Mouse (Mus musculus): ENCODE results near the gene Ascc1.

- TF ChIP-seq CTCF (IDR thresholded peaks at IDR 0.05; ENCODE audit: control insufficient read depth, insufficient read depth, insufficient read length) (no peak), MYOD1 (IDR thresholded peaks at IDR 0.05; ENCODE audit: control insufficient read depth, insufficient read length, low read depth) (no peak), USF1 (IDR thresholded peaks at IDR 0.05; ENCODE audit: low read depth) (no peak), MAX (IDR thresholded peaks at IDR 0.05) (no peak), CEBPB (IDR thresholded peaks at IDR 0.05; ENCODE audit: low read depth) (no peak)
Observed at GRCm38 (mm10) chr10:60050581-60050980, 48.0 kb downstream of the Ascc1 start.

All from C2C12 (cell line).